Mouse (Mus musculus) myocyte (in vitro differentiated cells): ENCODE results near the gene Bco2. TPM values are rescaled to one million over a fixed set of nuclear protein-coding genes. Genes with fewer than 3 reads are reported as not detected.

Experiments
- H3K27me3 ChIP-seq: one replicate; pipeline ENCODE4 v1.6.1; 2011; ENCODE audit not compliant: control insufficient read depth, insufficient read depth, insufficient read length
- H3K36me3 ChIP-seq: one replicate; pipeline ENCODE4 v1.6.1; 2011; ENCODE audit not compliant: control insufficient read depth, insufficient read depth
- H3K4me2 ChIP-seq: one replicate; pipeline ENCODE4 v1.6.1; 2011; ENCODE audit warnings: low read depth, control low read depth
- H3K4me3 ChIP-seq: one replicate; pipeline ENCODE4 v1.5.1; 2011; ENCODE audit warnings: mild to moderate bottlenecking, control low read depth, moderate library complexity
- H3K79me2 ChIP-seq: one replicate; pipeline ENCODE4 v1.6.1; 2011; ENCODE audit not compliant: control insufficient read depth, insufficient read depth
- H3ac ChIP-seq: one replicate; pipeline ENCODE4 v1.6.1; 2011; ENCODE audit not compliant: control insufficient read depth, insufficient read length
- CEBPB ChIP-seq: IDR thresholded peaks from 2 replicates; pipeline ENCODE4 v1.6.1; 2011; ENCODE audit warnings: mild to moderate bottlenecking, moderate library complexity; ENCODE audit not compliant: poor library complexity, insufficient read depth, severe bottlenecking
- E2F4 ChIP-seq: IDR thresholded peaks from one replicate; pipeline ENCODE4 v1.6.1; 2011; ENCODE audit warnings: mild to moderate bottlenecking, control low read depth, moderate library complexity; ENCODE audit not compliant: insufficient read depth
- MAX ChIP-seq: IDR thresholded peaks from one replicate; pipeline ENCODE4 v1.6.1; 2011; ENCODE audit warnings: low read depth, mild to moderate bottlenecking, control low read depth
- MYOD1 ChIP-seq, 3 experiments: IDR thresholded peaks; one replicate each; pipeline ENCODE4 v1.6.1; 2011; ENCODE audit warnings: control low read depth in 2 of 3, low read depth in 2 of 3, mild to moderate bottlenecking in 2 of 3, moderate library complexity in 1 of 3; ENCODE audit not compliant: insufficient read length in 2 of 3, control insufficient read depth in 1 of 3
- MYOG ChIP-seq, 3 experiments: IDR thresholded peaks; one replicate each; pipeline ENCODE4 v1.6.1; 2011; ENCODE audit warnings: control low read depth in 2 of 3, low read depth in 2 of 3, mild to moderate bottlenecking in 2 of 3; ENCODE audit not compliant: insufficient read length in 2 of 3, control insufficient read depth in 1 of 3, insufficient read depth in 1 of 3
- POLR2A ChIP-seq: IDR thresholded peaks from one replicate; pipeline ENCODE4 v1.6.1; 2011; ENCODE audit warnings: low read depth, mild to moderate bottlenecking, control low read depth, moderate library complexity; ENCODE audit not compliant: insufficient read length
- POLR2AphosphoS2 ChIP-seq: IDR thresholded peaks from one replicate; pipeline ENCODE4 v1.6.1; 2011; ENCODE audit warnings: low read depth, control low read depth; ENCODE audit not compliant: insufficient read length
- REST ChIP-seq: IDR thresholded peaks from one replicate; pipeline ENCODE4 v1.6.1; 2011; ENCODE audit warnings: mild to moderate bottlenecking, control low read depth, moderate library complexity; ENCODE audit not compliant: insufficient read depth, insufficient read length
- SRF ChIP-seq: IDR thresholded peaks from one replicate; pipeline ENCODE4 v1.6.1; 2011; ENCODE audit warnings: low read depth; ENCODE audit not compliant: control insufficient read depth, insufficient read length
- TCF12 ChIP-seq: IDR thresholded peaks from one replicate; pipeline ENCODE4 v1.6.1; 2011; ENCODE audit warnings: mild to moderate bottlenecking, control low read depth; ENCODE audit not compliant: poor library complexity, insufficient read depth, severe bottlenecking
- TCF3 ChIP-seq: IDR thresholded peaks from one replicate; pipeline ENCODE4 v1.6.1; 2011; ENCODE audit warnings: low read depth, control low read depth; ENCODE audit not compliant: insufficient read length
- USF1 ChIP-seq: IDR thresholded peaks from one replicate; pipeline ENCODE4 v1.6.1; 2011; ENCODE audit warnings: low read depth, mild to moderate bottlenecking, control low read depth, moderate library complexity
- polyA plus RNA-seq: library from polyadenylated mRNA; unstranded; fragments of >200 nt; fragmentation: generic; extraction: Trizol; gene quantifications from one replicate; pipeline ENCODE4 v1.2.1, GENCODE M21; 2012; ENCODE audit warnings: missing spikeins

Bco2 gene
- polyA plus RNA-seq, 1 experiment: 0.02 TPM

DNA sequence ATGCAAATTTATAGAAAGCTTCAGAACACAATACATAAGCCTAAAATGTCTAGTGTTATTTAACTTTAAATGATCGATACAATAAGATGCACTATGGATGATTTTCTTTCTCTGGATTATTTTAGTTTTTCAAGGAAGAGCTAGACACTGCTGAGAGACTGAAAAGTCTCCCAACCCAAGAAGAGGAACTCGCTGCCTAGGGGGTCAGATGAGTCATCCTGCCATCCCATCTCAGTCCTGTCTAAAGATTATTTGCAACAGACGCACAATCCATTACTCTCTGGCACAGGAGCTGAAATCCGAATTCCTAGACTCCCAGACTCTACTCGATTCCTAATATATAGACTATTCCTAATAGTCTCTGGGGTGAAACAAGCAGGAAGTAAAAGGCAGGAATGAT lies 2.8 kb downstream of the Bco2 start:
- Histone ChIP-seq H3K27me3 (no peaks in the 10 kb centered on the region), H3K79me2 (no peaks in the 10 kb centered on the region)

DNA sequence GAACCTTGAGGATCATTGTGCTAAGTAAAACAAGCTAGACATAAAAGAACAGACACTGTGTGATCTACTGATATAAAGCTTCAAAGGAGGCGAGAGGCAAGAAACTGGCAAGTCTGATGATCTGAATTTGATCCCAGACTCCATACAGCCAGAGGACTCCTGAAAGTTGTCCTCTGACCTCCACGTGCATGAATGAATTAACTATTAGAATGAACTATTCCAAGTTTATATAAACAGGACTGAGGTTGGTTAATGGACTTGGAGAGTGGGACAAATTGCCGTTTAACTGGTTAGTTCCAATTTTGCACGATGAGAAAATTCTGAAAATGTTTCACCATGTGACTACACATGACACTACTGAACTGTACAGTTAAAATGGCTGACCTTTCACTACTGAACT lies 6.0 kb downstream of the Bco2 start:
- Histone ChIP-seq H3K36me3 (no peaks in the 10 kb centered on the region), H3K4me2 (no peak overlapping the region), H3K79me2 (no peaks in the 10 kb centered on the region), H3K4me3 (no peak overlapping the region), H3ac (no peak overlapping the region), H3K27me3 (no peaks in the 10 kb centered on the region)
- TF ChIP-seq TCF3: no peak
- TF ChIP-seq POLR2A: no peak
- TF ChIP-seq USF1: no peak
- no peak for TF ChIP-seq CEBPB
- no peak for TF ChIP-seq E2F4
- TF ChIP-seq SRF: no peak
- TF ChIP-seq MYOG (IDR thresholded peaks at IDR 0.05; ENCODE audit: control insufficient read depth in 1 of 3, insufficient read depth in 1 of 3, insufficient read length in 2 of 3, low read depth in 2 of 3): no peak
- TF ChIP-seq MYOD1 (IDR thresholded peaks at IDR 0.05; ENCODE audit: control insufficient read depth in 1 of 3, insufficient read length in 2 of 3, low read depth in 2 of 3): no peak
- no peak for TF ChIP-seq TCF12
- TF ChIP-seq REST: no peak
- TF ChIP-seq MAX: no peak
- no peak for TF ChIP-seq POLR2AphosphoS2

More for the DNA sequence above, 2.8 kb downstream of the Bco2 start:
- Histone ChIP-seq H3K4me3 (no peak overlapping the region), H3K36me3 (no peaks in the 10 kb centered on the region), H3ac (no peak overlapping the region), H3K4me2 (no peak overlapping the region)
- no peak for TF ChIP-seq MYOD1 (IDR thresholded peaks at IDR 0.05; ENCODE audit: control insufficient read depth in 1 of 3, insufficient read length in 2 of 3, low read depth in 2 of 3)
- TF ChIP-seq TCF3: no peak
- TF ChIP-seq POLR2AphosphoS2: no peak
- TF ChIP-seq USF1: no peak
- no peak for TF ChIP-seq MYOG (IDR thresholded peaks at IDR 0.05; ENCODE audit: control insufficient read depth in 1 of 3, insufficient read depth in 1 of 3, insufficient read length in 2 of 3, low read depth in 2 of 3)
- no peak for TF ChIP-seq SRF
- TF ChIP-seq E2F4: no peak
- no peak for TF ChIP-seq REST
- no peak for TF ChIP-seq MAX
- TF ChIP-seq TCF12: no peak
- TF ChIP-seq CEBPB: no peak
- TF ChIP-seq POLR2A: no peak

DNA sequence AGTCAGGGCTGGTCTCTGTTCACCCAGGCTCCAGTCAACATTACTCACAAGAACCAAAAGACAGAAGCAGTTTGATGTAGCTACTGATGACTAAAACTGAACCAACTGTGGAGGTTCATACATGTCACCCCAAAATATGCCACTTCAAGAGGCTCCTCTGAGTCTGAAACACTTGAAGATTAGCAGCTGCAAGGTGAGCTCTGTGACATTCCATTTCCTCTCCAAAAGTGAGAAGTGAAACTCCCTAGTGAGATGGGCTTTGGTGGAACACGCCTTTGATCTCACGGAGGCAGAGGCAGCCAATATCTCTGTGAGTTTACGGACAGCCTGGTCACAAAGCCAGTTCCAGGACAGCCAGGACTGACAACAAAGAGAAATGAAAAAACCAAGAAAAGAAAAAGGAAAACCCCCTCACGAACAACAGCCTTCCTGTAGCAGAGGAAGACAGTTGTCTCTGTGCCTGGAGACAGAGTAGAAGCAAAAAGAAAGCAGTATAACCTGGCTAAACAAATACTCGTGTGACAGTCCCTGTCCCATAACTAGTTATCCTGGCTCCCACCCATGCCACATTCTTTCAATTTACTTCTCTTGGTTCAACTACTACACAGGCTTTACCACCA lies 7.0 kb downstream of the Bco2 start:
- no peaks in the 10 kb centered on the region for H3K36me3 ChIP-seq
- H3K4me2 ChIP-seq: no peak overlapping the region

DNA sequence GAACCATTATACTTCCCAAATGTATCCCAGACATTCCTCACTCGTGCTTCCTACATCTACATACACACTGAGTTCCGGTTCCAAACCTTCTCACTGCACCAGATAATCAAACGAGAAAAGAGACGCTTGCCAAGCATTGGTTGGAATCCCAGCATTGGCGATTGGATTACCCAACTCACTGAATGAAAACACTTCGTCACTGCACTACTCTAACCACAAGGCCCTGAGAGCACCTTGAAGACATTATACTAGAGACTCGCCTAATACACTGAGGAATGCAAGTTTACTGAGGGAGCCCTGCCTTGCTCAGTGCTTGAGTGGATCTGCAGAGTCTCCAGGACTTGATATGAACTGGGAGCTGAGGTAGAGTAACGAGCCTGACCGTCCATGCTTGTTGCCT lies 12.6 kb downstream of the Bco2 start:
- Histone ChIP-seq H3K36me3 (no peaks in the 10 kb centered on the region), H3K4me2 (no peak overlapping the region), H3K4me3 (no peak overlapping the region), H3K27me3 (no peaks in the 10 kb centered on the region), H3K79me2 (no peaks in the 10 kb centered on the region), H3ac (no peak overlapping the region)
- TF ChIP-seq TCF3 (no peak), MAX (no peak), REST (no peak), MYOG (IDR thresholded peaks at IDR 0.05; ENCODE audit: control insufficient read depth in 1 of 3, insufficient read depth in 1 of 3, insufficient read length in 2 of 3, low read depth in 2 of 3) (no peak), USF1 (no peak), CEBPB (no peak), TCF12 (no peak), POLR2AphosphoS2 (no peak), MYOD1 (IDR thresholded peaks at IDR 0.05; ENCODE audit: control insufficient read depth in 1 of 3, insufficient read length in 2 of 3, low read depth in 2 of 3) (no peak), POLR2A (no peak), E2F4 (no peak)

More for the DNA sequence above, 7.0 kb downstream of the Bco2 start:
- no peaks in the 10 kb centered on the region for H3K79me2 ChIP-seq
- no peak overlapping the region for H3ac ChIP-seq
- TF ChIP-seq USF1: no peak
- TF ChIP-seq REST: no peak
- TF ChIP-seq SRF: no peak
- no peak for TF ChIP-seq MYOG (IDR thresholded peaks at IDR 0.05; ENCODE audit: control insufficient read depth in 1 of 3, insufficient read depth in 1 of 3, insufficient read length in 2 of 3, low read depth in 2 of 3)
- TF ChIP-seq TCF3: no peak
- TF ChIP-seq MYOD1 (IDR thresholded peaks at IDR 0.05; ENCODE audit: control insufficient read depth in 1 of 3, insufficient read length in 2 of 3, low read depth in 2 of 3): no peak
- no peak for TF ChIP-seq CEBPB
- no peak for TF ChIP-seq TCF12
- no peak for TF ChIP-seq E2F4
- TF ChIP-seq POLR2A: no peak
- no peak for TF ChIP-seq POLR2AphosphoS2
- no peak for TF ChIP-seq MAX
- H3K4me3 ChIP-seq: no peak overlapping the region
- H3K27me3 ChIP-seq: no peaks in the 10 kb centered on the region
